ENCODE assay signal across 11 mouse cellular contexts in genomic region chr1:139049881-139050472, GRCm38 (mm10).
DNase-seq lines count a peak whose midpoint lies in the region; ATAC-seq lines count a peak whose summit lies in the region.
"Had no signal": no experiment of that assay in that cellular context is flagged by ENCODE, and none has a peak within 500 bp of the region (broad histone marks: within the 10 kb centered on the region; RNA-seq: fewer than 3 reads in every experiment).

No protein-coding gene starts in this region.

- no peak overlapping the region for H3K4me3 ChIP-seq in forebrain, embryonic 12.5 days (replicated peaks)
- no peak overlapping the region for H3K4me3 ChIP-seq in forebrain, embryonic 11.5 days (ENCODE audit: low read depth, low read length)
- no peak overlapping the region for H3K4me3 ChIP-seq in midbrain, embryonic 14.5 days (replicated peaks; ENCODE audit: low read depth, low read length)
- no peak overlapping the region for H3K4me3 ChIP-seq in midbrain, embryonic 15.5 days
- H3K4me3 ChIP-seq in forebrain, embryonic 14.5 days (ENCODE audit: low read depth, low read length): no peak overlapping the region
- no peak overlapping the region for H3K4me3 ChIP-seq in stomach, embryonic 14.5 days (ENCODE audit: low read depth, low read length)
- H3K4me3 ChIP-seq: heart, embryonic 12.5 days had no signal

- ATAC-seq in forebrain, embryonic 12.5 days (ENCODE audit: low FRiP score): peak; percentile 33; the same call in 1 of the 2 replicates
- ATAC-seq in forebrain, embryonic 11.5 days (replicated peaks; ENCODE audit: low FRiP score): no peak
- no peak for ATAC-seq in midbrain, embryonic 14.5 days (ENCODE audit: low FRiP score, low TSS enrichment)
- ATAC-seq in midbrain, embryonic 15.5 days (replicated peaks): no peak
- peak; percentile 78 for ATAC-seq in forebrain, embryonic 14.5 days
- ATAC-seq in stomach, embryonic 14.5 days (ENCODE audit: insufficient number of reproducible peaks, insufficient read depth, low FRiP score, low read depth): no peak

- DNase-seq in forebrain, embryonic 11.5 days (ENCODE audit: low spot score): no peak
- peak; percentile 40 for DNase-seq in midbrain, embryonic 14.5 days
- peak; percentile 43 for DNase-seq in forebrain, embryonic 14.5 days (ENCODE audit: low spot score)
- no peak for DNase-seq in thymus, postnatal 36 days
- no peak for DNase-seq in gastrocnemius, postnatal 25 days
- DNase-seq: embryo, embryonic 11 days; lung, postnatal 36 days had no signal

- 0 out of 2 replicates have a peak overlapping the region, but pooled peaks have one; percentile 46 for H3K27ac ChIP-seq in forebrain, embryonic 12.5 days
- H3K27ac ChIP-seq in forebrain, embryonic 11.5 days (ENCODE audit: low read depth, low read length): no peak overlapping the region
- H3K27ac ChIP-seq in midbrain, embryonic 14.5 days (replicated peaks; ENCODE audit: low read depth, low read length): no peak overlapping the region
- H3K27ac ChIP-seq in midbrain, embryonic 15.5 days: no peak overlapping the region
- H3K27ac ChIP-seq in forebrain, embryonic 14.5 days (ENCODE audit: low read depth, low read length): peak overlapping the region; percentile 30; the same call in 1 of the 2 replicates
- H3K27ac ChIP-seq in stomach, embryonic 14.5 days (ENCODE audit: low read length): 0 out of 2 replicates have a peak overlapping the region, but pooled peaks have one; percentile 48

- no peaks in the 10 kb centered on the region for H3K9me3 ChIP-seq in forebrain, embryonic 12.5 days
- no peaks in the 10 kb centered on the region for H3K9me3 ChIP-seq in forebrain, embryonic 11.5 days (ENCODE audit: control insufficient read depth, low read length)
- H3K9me3 ChIP-seq in midbrain, embryonic 14.5 days (ENCODE audit: control insufficient read depth, low read length): no peaks in the 10 kb centered on the region
- no peaks in the 10 kb centered on the region for H3K9me3 ChIP-seq in midbrain, embryonic 15.5 days
- H3K9me3 ChIP-seq in forebrain, embryonic 14.5 days (replicated peaks; ENCODE audit: control insufficient read depth, low read length): no peaks in the 10 kb centered on the region
- H3K9me3 ChIP-seq in stomach, embryonic 14.5 days (ENCODE audit: control insufficient read depth, low read depth, low read length): no peaks in the 10 kb centered on the region
- H3K9me3 ChIP-seq: heart, embryonic 12.5 days had no signal

- 0 out of 2 replicates have a peak, but pooled peaks cover 6% of the 10 kb centered on the region for H3K4me1 ChIP-seq in forebrain, embryonic 12.5 days
- H3K4me1 ChIP-seq in forebrain, embryonic 11.5 days (replicated peaks; ENCODE audit: control insufficient read depth, insufficient read depth, low read length): no peaks in the 10 kb centered on the region
- H3K4me1 ChIP-seq in midbrain, embryonic 14.5 days (ENCODE audit: control insufficient read depth, insufficient read depth, low read length): 0 out of 2 replicates have a peak, but pooled peaks cover 6% of the 10 kb centered on the region
- H3K4me1 ChIP-seq in midbrain, embryonic 15.5 days: 0 out of 2 replicates have a peak, but pooled peaks cover 3% of the 10 kb centered on the region
- H3K4me1 ChIP-seq in forebrain, embryonic 14.5 days (ENCODE audit: control insufficient read depth, insufficient read depth, low read length): peaks cover 6% of the 10 kb centered on the region
- peaks cover 5% of the 10 kb centered on the region; the same call in 1 of the 2 replicates for H3K4me1 ChIP-seq in stomach, embryonic 14.5 days (ENCODE audit: control insufficient read depth, insufficient read depth, low read length)

- H3K4me2 ChIP-seq in forebrain, embryonic 12.5 days: no peak overlapping the region
- H3K4me2 ChIP-seq in forebrain, embryonic 11.5 days (ENCODE audit: low read depth, low read length, severe bottlenecking): no peak overlapping the region
- H3K4me2 ChIP-seq in midbrain, embryonic 14.5 days (ENCODE audit: low read length): no peak overlapping the region
- H3K4me2 ChIP-seq in midbrain, embryonic 15.5 days: no peak overlapping the region
- H3K4me2 ChIP-seq in forebrain, embryonic 14.5 days (ENCODE audit: low read length): peak overlapping the region; percentile 7; the same call in 1 of the 2 replicates
- H3K4me2 ChIP-seq in stomach, embryonic 14.5 days (replicated peaks; ENCODE audit: low read depth, low read length): 0 out of 2 replicates have a peak overlapping the region, but pooled peaks have one; percentile 22
- H3K4me2 ChIP-seq: heart, embryonic 12.5 days had no signal

- H3K36me3 ChIP-seq in forebrain, embryonic 12.5 days (replicated peaks): 0 out of 2 replicates have a peak, but pooled peaks cover 4% of the 10 kb centered on the region
- H3K36me3 ChIP-seq in forebrain, embryonic 11.5 days (ENCODE audit: control insufficient read depth, insufficient read depth, low read length): no peaks in the 10 kb centered on the region; the same call in 1 of the 2 replicates
- H3K36me3 ChIP-seq in midbrain, embryonic 14.5 days (ENCODE audit: control insufficient read depth, insufficient read depth, low read length): no peaks in the 10 kb centered on the region
- no peaks in the 10 kb centered on the region for H3K36me3 ChIP-seq in midbrain, embryonic 15.5 days (replicated peaks)
- no peaks in the 10 kb centered on the region for H3K36me3 ChIP-seq in forebrain, embryonic 14.5 days (ENCODE audit: control insufficient read depth, insufficient read depth, low read length)
- H3K36me3 ChIP-seq in stomach, embryonic 14.5 days (ENCODE audit: control insufficient read depth, insufficient read depth, low read length): no peaks in the 10 kb centered on the region

- whole genome bisulfite sequencing in forebrain, embryonic 12.5 days: 78% methylated on average over 11 of the region's 11 CpGs
- WGBS in forebrain, embryonic 11.5 days: 80% methylated on average over 11 of the region's 11 CpGs
- WGBS in midbrain, embryonic 14.5 days: 77% methylated on average over 11 of the region's 11 CpGs
- 62% methylated on average over 11 of the region's 11 CpGs for WGBS in midbrain, embryonic 15.5 days
- WGBS in forebrain, embryonic 14.5 days: 58% methylated on average over 11 of the region's 11 CpGs
- WGBS in stomach, embryonic 14.5 days: 55% methylated on average over 11 of the region's 11 CpGs

- H3K9ac ChIP-seq in forebrain, embryonic 12.5 days: no peak overlapping the region
- H3K9ac ChIP-seq in forebrain, embryonic 11.5 days (ENCODE audit: low read length): no peak overlapping the region
- H3K9ac ChIP-seq in midbrain, embryonic 14.5 days (replicated peaks; ENCODE audit: low read length): 0 out of 2 replicates have a peak overlapping the region, but pooled peaks have one; percentile 4
- no peak overlapping the region for H3K9ac ChIP-seq in midbrain, embryonic 15.5 days
- H3K9ac ChIP-seq in forebrain, embryonic 14.5 days (ENCODE audit: low read length): no peak overlapping the region
- no peak overlapping the region for H3K9ac ChIP-seq in stomach, embryonic 14.5 days (replicated peaks; ENCODE audit: low read depth, low read length)
- H3K9ac ChIP-seq: heart, embryonic 12.5 days had no signal

- no peaks in the 10 kb centered on the region for H3K27me3 ChIP-seq in forebrain, embryonic 12.5 days
- H3K27me3 ChIP-seq in forebrain, embryonic 11.5 days (ENCODE audit: control insufficient read depth, insufficient read depth, low read length): no peaks in the 10 kb centered on the region
- H3K27me3 ChIP-seq in midbrain, embryonic 14.5 days (ENCODE audit: control insufficient read depth, insufficient read depth, low read length): no peaks in the 10 kb centered on the region
- H3K27me3 ChIP-seq in midbrain, embryonic 15.5 days (replicated peaks): no peaks in the 10 kb centered on the region
- H3K27me3 ChIP-seq in forebrain, embryonic 14.5 days (replicated peaks; ENCODE audit: control insufficient read depth, insufficient read depth, low read length): no peaks in the 10 kb centered on the region
- no peaks in the 10 kb centered on the region for H3K27me3 ChIP-seq in stomach, embryonic 14.5 days (ENCODE audit: control insufficient read depth, insufficient read depth, low read length)
- H3K27me3 ChIP-seq: heart, embryonic 12.5 days had no signal

Comparison
In these comparisons a context has a peak if more than half of its experiments do, and no peak if none do; other contexts are left out.
1. ATAC-seq: peak in forebrain, embryonic 12.5 days (single experiment) and forebrain, embryonic 14.5 days (single experiment); none in forebrain, embryonic 11.5 days (single experiment), midbrain, embryonic 14.5 days (single experiment), midbrain, embryonic 15.5 days (single experiment) and stomach, embryonic 14.5 days (single experiment).
2. H3K27ac ChIP-seq: peak in forebrain, embryonic 12.5 days (single experiment), forebrain, embryonic 14.5 days (single experiment) and stomach, embryonic 14.5 days (single experiment); none in forebrain, embryonic 11.5 days (single experiment), midbrain, embryonic 14.5 days (single experiment) and midbrain, embryonic 15.5 days (single experiment).
3. H3K4me2 ChIP-seq: peak in forebrain, embryonic 14.5 days (single experiment) and stomach, embryonic 14.5 days (single experiment); none in forebrain, embryonic 12.5 days (single experiment), forebrain, embryonic 11.5 days (single experiment), midbrain, embryonic 14.5 days (single experiment) and midbrain, embryonic 15.5 days (single experiment).
4. DNase-seq: peak in midbrain, embryonic 14.5 days (single experiment) and forebrain, embryonic 14.5 days (single experiment); none in forebrain, embryonic 11.5 days (single experiment), thymus, postnatal 36 days (0 of 2) and gastrocnemius, postnatal 25 days (single experiment).